Mouse (Mus musculus): Measurements from ENCODE around the gene Rbfox1. TPM values are rescaled to one million over a fixed set of nuclear protein-coding genes. Genes with fewer than 3 reads are reported as not detected.

Gene Rbfox1
- total and polyA plus RNA-seq, 3 experiments = 31.6 to 58.1 (median 52.9) TPM

GRCm38 (mm10) chr16:6736566-6736965 lies 851.4 kb downstream of the Rbfox1 start:
- no peak overlapping the region for H3K9ac ChIP-seq (ENCODE audit: low read depth, low read length)
- no peak overlapping the region for H3K27ac ChIP-seq
- H3K4me1 ChIP-seq (ENCODE audit: control insufficient read depth, insufficient read depth, low read length) = no peaks in the 10 kb centered on the region
- intact Hi-C loops (cut with DNase I) = no loop called here
- WGBS = 70% methylated on average over 2 of the region's 2 CpGs
- H3K27me3 ChIP-seq (ENCODE audit: control insufficient read depth, insufficient read depth, low read length) = no peaks in the 10 kb centered on the region
- TF ChIP-seq EP300 (IDR thresholded peaks at IDR 0.05; ENCODE audit: insufficient read depth, low read depth, low read length) (no peak), POLR2A (IDR thresholded peaks at IDR 0.05; ENCODE audit: insufficient read depth, low read depth, low read length) (no peak), CTCF (IDR thresholded peaks at IDR 0.05) (no peak)
- DNase-seq = no peak
- no peak overlapping the region for H3K4me3 ChIP-seq
- H3K79me2 ChIP-seq (replicated peaks; ENCODE audit: control insufficient read depth, insufficient read depth, low read length) = no peaks in the 10 kb centered on the region
- no peaks in the 10 kb centered on the region for H3K36me3 ChIP-seq (ENCODE audit: control insufficient read depth, insufficient read depth, low read length)

DNA sequence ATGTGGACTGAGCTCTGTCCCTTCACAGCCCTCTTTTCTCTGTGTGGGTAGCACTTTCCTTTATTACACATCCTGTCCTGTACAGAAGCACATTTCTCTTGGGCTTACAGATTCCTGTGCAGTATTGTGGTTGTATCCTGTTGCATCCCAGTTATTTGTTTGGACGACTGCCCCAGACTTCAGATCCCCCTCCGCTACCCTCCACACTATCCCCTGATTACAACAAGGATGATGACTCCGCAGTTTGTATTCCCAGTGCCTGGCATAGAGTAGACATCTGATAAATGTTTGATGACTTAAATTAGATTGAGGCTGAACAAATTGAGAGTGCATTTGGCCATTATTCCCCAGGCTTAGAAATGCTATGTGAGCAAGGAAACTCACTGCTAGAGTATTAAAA lies 851.8 kb downstream of the Rbfox1 start:
- Histone ChIP-seq H3K4me3 (no peak overlapping the region), H3K27me3 (ENCODE audit: control insufficient read depth, insufficient read depth, low read length) (no peaks in the 10 kb centered on the region), H3K79me2 (replicated peaks; ENCODE audit: control insufficient read depth, insufficient read depth, low read length) (no peaks in the 10 kb centered on the region), H3K27ac (no peak overlapping the region), H3K36me3 (ENCODE audit: control insufficient read depth, insufficient read depth, low read length) (no peaks in the 10 kb centered on the region), H3K4me1 (ENCODE audit: control insufficient read depth, insufficient read depth, low read length) (no peaks in the 10 kb centered on the region), H3K9ac (ENCODE audit: low read depth, low read length) (no peak overlapping the region)
- TF ChIP-seq CTCF (IDR thresholded peaks at IDR 0.05) (no peak), EP300 (IDR thresholded peaks at IDR 0.05; ENCODE audit: insufficient read depth, low read depth, low read length) (no peak)
- intact Hi-C loops (cut with DNase I) = no loop called here
- WGBS = 48% methylated on average over 3 of the region's 3 CpGs
- no peak for DNase-seq

DNA sequence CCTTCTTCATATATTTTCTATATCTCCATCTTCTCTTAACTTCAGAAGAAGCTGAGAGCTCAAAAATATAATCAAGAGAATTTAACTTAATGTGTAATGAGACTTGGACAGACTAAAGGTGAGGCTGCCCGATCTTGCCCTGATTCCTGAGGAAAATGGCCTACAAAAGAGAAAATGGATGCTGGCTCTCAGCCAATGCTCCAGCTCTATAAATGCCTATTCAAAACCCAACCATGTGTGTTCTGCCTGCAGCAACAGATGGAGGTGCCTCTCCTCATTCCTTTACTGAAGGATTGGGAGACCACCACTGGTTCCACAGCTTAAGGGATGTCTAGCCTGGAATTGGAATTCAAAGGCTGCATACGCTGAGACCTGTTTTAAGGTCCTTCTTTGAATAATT lies 861.0 kb downstream of the Rbfox1 start:
- Histone ChIP-seq H3K4me3 (no peak overlapping the region), H3K9ac (ENCODE audit: low read depth, low read length) (no peak overlapping the region), H3K27me3 (ENCODE audit: control insufficient read depth, insufficient read depth, low read length) (no peaks in the 10 kb centered on the region), H3K27ac (no peak overlapping the region), H3K79me2 (replicated peaks; ENCODE audit: control insufficient read depth, insufficient read depth, low read length) (no peaks in the 10 kb centered on the region), H3K36me3 (ENCODE audit: control insufficient read depth, insufficient read depth, low read length) (no peaks in the 10 kb centered on the region), H3K4me1 (ENCODE audit: control insufficient read depth, insufficient read depth, low read length) (no peaks in the 10 kb centered on the region)
- 86% methylated on average over 2 of the region's 2 CpGs for WGBS
- intact Hi-C loops (cut with DNase I) = no loop called here
- no peak for DNase-seq
- TF ChIP-seq POLR2A (IDR thresholded peaks at IDR 0.05; ENCODE audit: insufficient read depth, low read depth, low read length) (no peak), CTCF (IDR thresholded peaks at IDR 0.05) (no peak), EP300 (IDR thresholded peaks at IDR 0.05; ENCODE audit: insufficient read depth, low read depth, low read length) (no peak)

DNA sequence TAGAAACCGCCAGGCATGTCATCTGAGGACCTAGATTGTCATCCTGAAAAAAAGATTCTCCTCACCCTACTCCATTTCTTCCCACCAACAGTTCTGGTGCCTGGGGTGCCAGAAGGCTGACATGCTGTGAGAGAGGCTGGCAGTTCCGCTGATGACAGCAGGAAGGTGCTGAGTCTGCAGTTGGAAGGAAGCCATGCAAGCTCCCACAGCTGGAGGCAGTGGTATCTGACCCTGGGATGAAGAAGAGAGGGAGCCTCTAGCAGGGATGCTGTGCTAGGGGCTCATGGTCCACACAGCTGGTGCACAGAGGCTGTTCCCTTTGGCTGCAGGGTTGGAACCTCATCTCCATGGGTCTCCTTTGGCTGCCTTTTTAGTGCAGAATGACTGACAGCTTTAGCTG lies 865.3 kb downstream of the Rbfox1 start:
- Histone ChIP-seq H3K27ac (no peak overlapping the region), H3K4me3 (no peak overlapping the region), H3K79me2 (replicated peaks; ENCODE audit: control insufficient read depth, insufficient read depth, low read length) (no peaks in the 10 kb centered on the region), H3K4me1 (ENCODE audit: control insufficient read depth, insufficient read depth, low read length) (no peaks in the 10 kb centered on the region), H3K36me3 (ENCODE audit: control insufficient read depth, insufficient read depth, low read length) (no peaks in the 10 kb centered on the region), H3K27me3 (ENCODE audit: control insufficient read depth, insufficient read depth, low read length) (no peaks in the 10 kb centered on the region), H3K9ac (ENCODE audit: low read depth, low read length) (no peak overlapping the region)
- intact Hi-C loops (cut with DNase I) = no loop called here
- 54% methylated on average over 2 of the region's 2 CpGs for WGBS
- no peak for TF ChIP-seq CTCF (IDR thresholded peaks at IDR 0.05)
- no peak for DNase-seq

GRCm38 (mm10) chr16:6754847-6755246 lies 869.7 kb downstream of the Rbfox1 start:
- no peaks in the 10 kb centered on the region for H3K79me2 ChIP-seq (replicated peaks; ENCODE audit: control insufficient read depth, insufficient read depth, low read length)
- H3K27me3 ChIP-seq (ENCODE audit: control insufficient read depth, insufficient read depth, low read length) = no peaks in the 10 kb centered on the region
- H3K36me3 ChIP-seq (ENCODE audit: control insufficient read depth, insufficient read depth, low read length) = no peaks in the 10 kb centered on the region
- H3K27ac ChIP-seq = no peak overlapping the region
- H3K4me3 ChIP-seq = no peak overlapping the region
- TF ChIP-seq POLR2A (IDR thresholded peaks at IDR 0.05; ENCODE audit: insufficient read depth, low read depth, low read length) (no peak), CTCF (IDR thresholded peaks at IDR 0.05) (no peak), EP300 (IDR thresholded peaks at IDR 0.05; ENCODE audit: insufficient read depth, low read depth, low read length) (no peak)
- 69% methylated on average over 3 of the region's 3 CpGs for WGBS
- H3K4me1 ChIP-seq (ENCODE audit: control insufficient read depth, insufficient read depth, low read length) = no peaks in the 10 kb centered on the region
- H3K9ac ChIP-seq (ENCODE audit: low read depth, low read length) = no peak overlapping the region
- intact Hi-C loops (cut with DNase I) = no loop called here
- no peak for DNase-seq

GRCm38 (mm10) chr16:6769495-6770237 lies 884.5 kb downstream of the Rbfox1 start:
- no peak overlapping the region for H3K9ac ChIP-seq (ENCODE audit: low read depth, low read length)
- intact Hi-C loops (cut with DNase I) = no loop called here
- 77% methylated on average over 14 of the region's 14 CpGs for WGBS
- H3K79me2 ChIP-seq (replicated peaks; ENCODE audit: control insufficient read depth, insufficient read depth, low read length) = no peaks in the 10 kb centered on the region
- no peaks in the 10 kb centered on the region for H3K4me1 ChIP-seq (ENCODE audit: control insufficient read depth, insufficient read depth, low read length)
- TF ChIP-seq POLR2A (IDR thresholded peaks at IDR 0.05; ENCODE audit: insufficient read depth, low read depth, low read length) = no peak
- TF ChIP-seq EP300 (IDR thresholded peaks at IDR 0.05; ENCODE audit: insufficient read depth, low read depth, low read length) = no peak
- no peak for TF ChIP-seq CTCF (IDR thresholded peaks at IDR 0.05)
- H3K4me3 ChIP-seq = no peak overlapping the region
- no peak overlapping the region for H3K27ac ChIP-seq
- H3K36me3 ChIP-seq (ENCODE audit: control insufficient read depth, insufficient read depth, low read length) = no peaks in the 10 kb centered on the region
- H3K27me3 ChIP-seq (ENCODE audit: control insufficient read depth, insufficient read depth, low read length) = no peaks in the 10 kb centered on the region
- no peak for DNase-seq
